Mouse (Mus musculus) macrophage (primary cell): ENCODE measurements around the gene Trim37. TPM values are rescaled to one million over a fixed set of nuclear protein-coding genes. Genes with fewer than 3 reads are reported as not detected.
"Not testable (repeated sequence)": the region's sequence is repeated elsewhere in the genome, so short reads cannot be mapped to it uniquely, and the experiment has no call there.

Experiments
- H3K27ac ChIP-seq: fragments of 350-480 bp; formaldehyde crosslinking; 2 replicates; pipeline ENCODE4 v1.9.0; 2021
- H3K36me3 ChIP-seq: fragments of 350-480 bp; formaldehyde crosslinking; 2 replicates; pipeline ENCODE4 v1.9.0; 2021; ENCODE audit errors: inconsistent target
- H3K4me3 ChIP-seq: fragments of 350-480 bp; formaldehyde crosslinking; 2 replicates; pipeline ENCODE4 v1.9.0; 2021; ENCODE audit errors: inconsistent target
- H3K79me2 ChIP-seq: fragments of 350-480 bp; formaldehyde crosslinking; 2 replicates; pipeline ENCODE4 v1.9.0; 2021; ENCODE audit errors: inconsistent target
- WGBS: methylation state at CpG from one replicate; pipeline ENCODE4 v1.1.7; 2026; ENCODE audit warnings: inconsistent platforms; ENCODE audit not compliant: missing documents; 5-methylcytosine and 5-hydroxymethylcytosine counted together
- polyA plus RNA-seq: library from polyadenylated mRNA; stranded (reverse); fragments of 250-400 nt; gene quantifications from 3 replicates; pipeline ENCODE4 v1.2.4, GENCODE M21; 2018; ENCODE audit warnings: inconsistent platforms

Gene Trim37
- polyA plus RNA-seq, 1 experiment from 2014 or later: 15.0 TPM

DNA sequence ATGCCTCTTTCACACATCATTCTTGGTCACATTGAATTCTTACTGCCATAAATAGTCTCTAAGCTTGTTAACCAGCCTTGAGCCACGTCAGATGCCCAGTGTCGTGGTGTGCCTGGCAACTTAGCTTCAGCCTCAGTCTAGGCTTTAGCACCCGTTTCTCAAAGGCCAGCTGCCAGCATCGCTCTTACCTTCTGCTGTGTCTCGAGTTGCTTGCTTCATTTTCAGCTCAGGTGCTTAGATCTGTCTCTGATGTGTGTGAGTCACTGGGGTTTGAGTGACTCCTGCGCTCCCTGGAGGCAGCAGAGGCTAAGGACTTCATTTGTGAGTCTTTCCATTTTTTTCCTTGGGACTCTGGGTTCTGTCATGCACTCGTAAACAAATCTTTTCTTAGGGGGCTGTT is 114.4 kb downstream of the Trim37 start:
- Histone ChIP-seq H3K36me3 (no peaks in the 10 kb centered on the region), H3K79me2 (no peaks in the 10 kb centered on the region), H3K27ac (no peak overlapping the region), H3K4me3 (no peak overlapping the region)
- WGBS: 92% methylated on average over 7 of the region's 7 CpGs

DNA sequence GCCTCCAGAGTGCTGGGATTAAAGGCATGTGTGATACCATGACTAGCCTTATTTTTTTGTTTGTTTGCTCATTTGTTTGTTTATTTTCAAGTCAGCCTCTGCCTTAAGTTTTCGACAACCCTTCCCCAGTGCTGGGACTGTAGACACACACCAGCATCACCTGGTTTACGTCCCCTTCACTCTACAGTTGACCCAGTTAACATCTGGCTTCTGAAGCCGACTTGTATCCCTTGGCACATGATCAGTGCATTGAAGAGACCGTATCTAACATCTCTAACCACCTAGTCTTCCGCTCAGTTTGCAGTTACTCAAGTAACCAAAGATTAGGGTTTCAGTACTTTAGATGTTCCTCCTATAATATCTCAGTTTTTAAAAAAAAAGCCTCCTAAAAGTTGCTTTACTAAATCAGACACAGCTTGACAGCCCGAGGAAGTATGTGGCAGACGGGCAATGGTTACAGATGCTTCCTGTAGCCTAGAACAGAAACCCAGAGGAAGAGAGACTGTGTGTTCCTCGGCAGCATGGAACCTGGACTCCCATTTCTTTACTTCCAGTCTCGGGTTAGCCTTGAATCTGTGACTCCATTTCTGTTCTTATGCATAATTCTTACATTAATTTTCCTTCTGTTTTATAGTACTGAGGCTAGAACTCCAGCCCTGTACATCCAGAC is 118.4 kb downstream of the Trim37 start:
- WGBS: 37% methylated on average over 9 of the region's 9 CpGs
- H3K79me2 ChIP-seq: no peaks in the 10 kb centered on the region
- H3K4me3 ChIP-seq: no peak overlapping the region
- no peaks in the 10 kb centered on the region for H3K36me3 ChIP-seq
- H3K27ac ChIP-seq: no peak overlapping the region

DNA sequence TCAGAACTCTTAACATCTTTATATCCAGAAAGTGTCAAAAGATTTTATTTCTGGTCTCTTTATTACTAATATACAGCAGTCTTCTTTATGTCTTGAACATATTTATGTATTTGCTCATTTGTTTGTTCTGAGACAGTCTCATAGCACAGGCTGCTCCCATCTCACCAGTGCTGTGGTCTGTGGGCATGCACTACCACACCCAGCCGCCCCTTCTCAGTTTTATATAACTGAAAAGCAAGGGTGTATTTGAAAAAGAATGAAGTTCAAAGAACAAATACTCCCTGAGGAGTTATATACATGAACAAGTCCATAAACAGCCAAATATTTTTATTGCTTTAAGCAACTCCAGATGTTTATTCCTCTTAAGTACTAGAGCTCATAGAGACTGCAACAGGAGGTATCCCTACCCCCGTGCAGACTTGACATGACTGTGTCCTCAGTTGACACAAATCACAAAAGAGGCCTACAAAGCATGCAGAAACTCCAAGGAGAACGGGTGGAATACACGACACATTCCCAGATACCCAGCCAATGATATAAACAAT is 119.3 kb downstream of the Trim37 start:
- Histone ChIP-seq H3K4me3 (no peak overlapping the region), H3K27ac (no peak overlapping the region), H3K36me3 (no peaks in the 10 kb centered on the region), H3K79me2 (no peaks in the 10 kb centered on the region)
- 84% methylated on average over 4 of the region's 4 CpGs for WGBS

DNA sequence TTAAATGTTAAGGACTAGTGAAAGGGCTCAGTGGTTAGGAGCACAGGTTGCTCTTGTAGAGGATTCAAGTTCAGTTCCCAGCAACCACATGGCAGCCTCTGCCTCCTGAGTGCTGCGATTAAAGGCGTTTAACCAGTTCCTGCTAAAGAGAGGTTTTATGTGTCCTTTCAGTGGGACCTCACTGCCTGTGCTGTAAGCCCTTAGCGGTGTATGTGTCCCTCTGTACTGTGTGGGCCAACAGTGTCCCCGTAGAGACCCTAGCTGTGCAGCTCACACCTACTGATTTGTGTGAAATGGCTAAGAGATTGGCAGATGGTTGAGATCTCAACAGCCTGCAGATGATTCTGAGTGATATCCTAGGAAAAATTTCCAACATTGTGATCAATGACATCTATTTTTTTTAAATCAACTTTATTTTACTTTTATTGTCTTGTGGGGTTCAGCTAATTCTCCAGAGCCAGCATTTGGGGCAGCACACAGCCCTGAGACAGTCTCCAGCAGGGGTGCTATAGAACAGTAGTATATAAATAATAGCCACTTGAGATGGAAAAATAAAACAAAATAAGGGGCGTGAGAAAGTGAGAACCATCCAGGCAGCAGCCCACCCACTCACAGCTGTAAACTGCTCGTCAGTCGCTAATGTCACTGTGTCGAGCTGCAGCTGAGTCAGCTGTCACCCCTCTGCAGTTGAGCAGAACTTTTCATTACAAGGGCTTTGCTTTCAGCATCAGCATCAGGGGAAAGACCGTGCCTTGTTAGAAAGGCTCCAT is 120.0 kb downstream of the Trim37 start:
- H3K27ac ChIP-seq: no peak overlapping the region
- H3K36me3 ChIP-seq: no peaks in the 10 kb centered on the region
- no peak overlapping the region for H3K4me3 ChIP-seq
- no peaks in the 10 kb centered on the region for H3K79me2 ChIP-seq
- WGBS: 87% methylated on average over 8 of the region's 9 CpGs

DNA sequence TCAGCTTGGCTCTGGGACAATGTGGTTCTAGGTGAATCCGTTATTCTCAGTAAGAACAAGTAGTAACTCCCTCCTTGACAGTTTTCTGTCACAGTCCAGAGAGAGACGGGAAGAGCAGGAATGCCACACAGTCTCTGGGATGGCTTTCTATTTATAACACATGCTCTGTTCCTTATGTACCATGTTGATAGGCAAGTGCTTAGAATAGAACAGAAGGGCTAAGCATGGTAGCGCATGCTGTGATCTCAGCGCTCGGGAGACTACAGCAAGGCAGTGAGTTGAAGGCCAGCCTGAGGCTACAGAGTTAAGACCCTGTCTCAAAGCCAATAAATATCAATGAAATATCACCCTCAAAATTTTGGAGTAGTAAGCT is 120.6 kb downstream of the Trim37 start:
- Histone ChIP-seq H3K27ac (no peak overlapping the region), H3K79me2 (no peaks in the 10 kb centered on the region), H3K4me3 (no peak overlapping the region), H3K36me3 (no peaks in the 10 kb centered on the region)
- 97% methylated on average over 5 of the region's 5 CpGs for WGBS

DNA sequence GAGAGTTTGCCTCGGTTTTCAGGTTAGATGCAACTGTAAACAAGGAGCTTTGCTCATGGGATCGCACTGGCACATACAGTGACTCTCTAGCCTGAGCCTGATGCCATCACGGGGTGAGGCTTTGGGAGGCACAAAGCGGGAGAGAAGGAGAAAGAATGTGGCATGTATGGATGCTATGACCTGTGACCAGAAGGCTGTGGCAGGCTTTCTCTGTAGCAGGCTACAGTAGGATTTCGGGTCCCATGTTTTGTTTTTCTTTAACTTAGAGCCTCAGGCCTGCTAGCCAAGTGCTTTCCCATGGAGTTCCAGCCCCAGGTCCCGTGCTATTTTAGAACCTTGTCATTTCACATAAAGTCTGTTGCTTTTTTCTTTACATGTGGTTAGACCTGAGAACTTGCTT is 123.3 kb downstream of the Trim37 start:
- H3K27ac ChIP-seq: no peak overlapping the region
- WGBS: 91% methylated on average over 6 of the region's 6 CpGs
- no peaks in the 10 kb centered on the region for H3K36me3 ChIP-seq
- no peak overlapping the region for H3K4me3 ChIP-seq
- H3K79me2 ChIP-seq: no peaks in the 10 kb centered on the region

DNA sequence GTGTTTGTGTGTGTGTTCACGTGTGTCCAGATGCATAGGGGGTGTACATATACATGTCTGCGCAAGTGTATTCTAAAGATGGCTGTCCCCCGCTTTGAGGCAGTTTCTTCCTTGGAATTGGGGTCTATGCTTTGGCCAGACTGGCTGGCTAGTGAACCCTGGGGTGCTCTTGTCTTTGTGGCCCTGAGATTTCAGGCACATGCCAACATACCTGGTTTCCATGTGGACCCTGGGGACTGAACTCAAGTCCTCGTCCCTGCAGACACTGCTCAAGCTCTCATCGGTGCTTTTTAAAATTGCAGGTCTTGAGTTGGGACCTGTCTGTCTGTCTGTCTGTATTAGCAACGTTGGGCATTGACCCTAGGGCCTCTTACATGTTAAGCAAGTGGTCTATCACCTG is 126.4 kb downstream of the Trim37 start:
- WGBS: 87% methylated on average over 6 of the region's 6 CpGs
- no peak overlapping the region for H3K27ac ChIP-seq
- H3K36me3 ChIP-seq: no peaks in the 10 kb centered on the region
- H3K4me3 ChIP-seq: no peak overlapping the region
- no peaks in the 10 kb centered on the region for H3K79me2 ChIP-seq

DNA sequence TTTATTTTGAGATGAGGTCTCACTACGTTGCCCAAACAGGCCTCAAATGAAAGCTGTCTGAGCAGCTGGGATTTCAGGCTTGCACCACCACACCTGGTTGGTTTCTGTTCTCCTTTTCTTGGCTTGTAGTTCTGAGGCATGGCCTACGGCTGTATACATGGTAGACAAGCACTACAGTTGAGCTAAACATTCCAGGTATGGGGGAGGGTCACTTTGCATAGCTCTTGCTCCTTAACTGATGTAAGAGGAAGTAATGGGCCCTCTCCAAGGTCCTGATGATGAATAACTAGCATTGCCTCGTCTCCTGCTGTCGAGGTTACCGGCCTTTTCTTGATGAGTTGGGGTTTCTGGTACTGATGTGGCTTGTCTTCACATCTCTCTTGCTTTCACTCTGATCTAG is 127.3 kb downstream of the Trim37 start:
- H3K36me3 ChIP-seq: no peaks in the 10 kb centered on the region
- WGBS: 63% methylated on average over 5 of the region's 5 CpGs
- no peak overlapping the region for H3K4me3 ChIP-seq
- H3K27ac ChIP-seq: no peak overlapping the region
- H3K79me2 ChIP-seq: no peaks in the 10 kb centered on the region

DNA sequence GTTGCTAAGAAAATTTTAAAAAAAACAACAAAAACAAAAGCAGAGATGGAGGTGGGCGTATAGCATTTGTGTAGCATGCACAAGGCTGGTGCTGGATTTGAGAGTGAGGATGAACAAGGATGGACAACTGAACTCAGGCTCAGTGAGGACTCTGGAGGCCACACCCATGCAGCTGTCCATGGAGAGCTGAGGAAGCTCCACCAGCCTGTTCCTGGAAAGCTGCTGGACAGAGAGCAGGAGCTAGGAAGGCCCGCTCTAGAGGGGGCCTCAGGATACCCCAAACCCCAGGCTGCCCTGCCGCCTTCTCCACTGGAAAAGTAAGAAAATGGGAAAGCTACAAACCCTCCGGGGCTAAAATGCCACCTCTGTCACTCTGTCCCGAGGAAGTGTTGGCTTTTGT is 130.4 kb downstream of the Trim37 start:
- H3K27ac ChIP-seq: no peak overlapping the region
- no peaks in the 10 kb centered on the region for H3K79me2 ChIP-seq
- H3K36me3 ChIP-seq: no peaks in the 10 kb centered on the region
- 95% methylated on average over 5 of the region's 5 CpGs for WGBS
- no peak overlapping the region for H3K4me3 ChIP-seq

DNA sequence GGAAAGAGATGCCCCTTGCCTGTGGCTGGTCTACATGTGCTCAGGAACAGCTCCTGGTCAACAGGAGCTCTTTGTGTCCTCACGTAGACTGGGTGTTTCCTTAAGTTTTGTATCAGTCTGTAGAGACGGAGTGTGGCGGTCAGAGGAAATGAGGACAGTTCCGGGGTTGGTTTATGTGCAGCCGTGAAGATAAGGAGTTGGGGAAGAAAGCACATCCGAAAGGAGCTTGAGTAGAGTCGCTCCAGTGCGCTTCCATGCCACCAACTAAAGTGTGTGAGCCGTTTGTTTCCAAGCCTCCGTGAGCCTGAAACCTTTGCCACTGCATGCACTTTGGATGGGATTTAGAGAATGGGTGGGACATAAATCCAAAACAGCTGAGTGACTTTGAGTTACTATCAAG is 132.9 kb downstream of the Trim37 start:
- Histone ChIP-seq H3K27ac (no peak overlapping the region), H3K4me3 (no peak overlapping the region), H3K79me2 (no peaks in the 10 kb centered on the region), H3K36me3 (no peaks in the 10 kb centered on the region)
- 29% methylated on average over 10 of the region's 10 CpGs for WGBS

DNA sequence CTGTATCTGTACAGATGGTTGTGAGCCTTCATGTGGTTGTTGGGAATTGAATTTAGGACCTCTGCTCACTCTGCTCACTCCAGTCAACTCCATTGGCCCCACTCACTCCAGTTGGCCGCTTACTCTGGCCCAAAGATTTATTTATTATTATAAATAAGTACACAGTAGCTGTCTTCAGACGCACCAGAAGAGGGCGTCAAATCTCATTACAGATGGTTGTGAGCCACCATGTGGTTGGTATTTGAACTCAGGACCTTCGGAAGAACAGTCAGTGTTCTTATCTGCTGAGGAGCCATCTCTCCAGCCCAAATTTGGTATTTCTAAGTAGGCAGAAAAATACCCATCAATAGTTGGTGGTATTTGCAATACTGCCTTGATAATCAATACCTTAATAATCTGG is 134.8 kb downstream of the Trim37 start:
- not testable (repeated sequence) for H3K36me3 ChIP-seq, H3K27ac ChIP-seq, H3K79me2 ChIP-seq, H3K4me3 ChIP-seq
- 81% methylated on average over 4 of the region's 4 CpGs for WGBS

DNA sequence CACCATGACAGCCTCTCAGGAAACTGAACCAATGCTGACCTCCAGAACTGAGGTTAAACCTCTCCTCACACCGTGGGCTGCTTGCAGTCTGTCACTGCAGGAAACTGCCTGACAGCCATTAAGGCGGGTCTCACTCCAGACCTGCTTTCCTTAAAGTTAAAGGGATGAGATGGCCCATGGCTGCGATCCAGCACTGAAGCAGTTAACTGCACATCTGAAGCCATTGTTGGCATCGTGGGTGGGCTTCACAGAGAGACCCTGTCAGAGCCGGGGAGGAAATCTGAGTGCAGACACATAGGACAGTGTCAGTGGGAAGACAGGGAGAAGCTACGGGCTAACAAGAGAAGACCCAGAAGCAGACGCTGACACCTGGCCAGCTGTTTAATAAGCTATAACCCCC is 137.1 kb downstream of the Trim37 start:
- no peak overlapping the region for H3K27ac ChIP-seq
- WGBS: 50% methylated on average over 7 of the region's 7 CpGs
- H3K79me2 ChIP-seq: no peaks in the 10 kb centered on the region
- no peak overlapping the region for H3K4me3 ChIP-seq
- H3K36me3 ChIP-seq: no peaks in the 10 kb centered on the region

DNA sequence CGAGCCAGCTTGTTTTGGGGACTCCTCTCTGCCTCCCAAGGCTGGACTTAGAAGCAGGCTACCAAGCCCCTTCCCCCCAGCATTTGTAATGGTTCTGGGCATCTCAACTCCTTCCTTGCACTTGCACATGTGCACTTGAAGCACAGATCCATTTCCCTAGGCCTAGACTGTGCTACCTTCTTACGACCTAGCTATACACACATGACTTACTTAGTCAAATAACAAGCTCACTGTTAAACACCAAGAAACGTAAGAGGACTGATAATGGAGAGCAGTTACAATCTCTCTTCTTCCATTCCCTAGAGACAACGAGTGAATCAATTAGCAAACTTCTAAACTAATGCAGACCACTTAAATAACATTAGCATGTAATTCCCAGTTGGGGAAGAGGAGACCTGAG is 139.4 kb downstream of the Trim37 start:
- H3K36me3 ChIP-seq: no peaks in the 10 kb centered on the region

DNA sequence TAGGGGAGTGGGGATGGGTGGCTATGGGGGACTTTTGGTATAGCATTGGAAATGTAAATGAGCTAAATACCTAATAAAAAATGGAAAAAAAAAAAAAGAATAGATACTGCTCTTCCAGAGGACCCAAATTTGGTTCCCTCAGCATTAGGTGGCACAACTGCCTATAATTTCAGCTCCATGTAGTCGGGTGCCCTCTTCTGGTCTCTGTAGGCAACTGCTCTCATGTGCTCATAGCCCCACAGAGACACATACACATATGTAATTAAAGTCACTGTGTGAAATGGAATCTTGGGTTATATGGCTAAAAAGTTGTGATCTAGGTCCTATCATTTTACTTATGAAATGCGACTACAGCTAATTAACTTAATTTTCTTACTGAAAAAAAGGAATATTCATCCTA is 141.9 kb downstream of the Trim37 start:
- 82% methylated on average over 2 of the region's 2 CpGs for WGBS
- no peaks in the 10 kb centered on the region for H3K36me3 ChIP-seq
- H3K4me3 ChIP-seq: no peak overlapping the region
- H3K79me2 ChIP-seq: no peaks in the 10 kb centered on the region
- H3K27ac ChIP-seq: no peak overlapping the region

More for the DNA sequence above, 139.4 kb downstream of the Trim37 start:
- Histone ChIP-seq H3K79me2 (no peaks in the 10 kb centered on the region), H3K4me3 (no peak overlapping the region), H3K27ac (no peak overlapping the region)
- WGBS: 90% methylated on average over 4 of the region's 4 CpGs
